Mouse (Mus musculus): ENCODE data around the gene 4931428F04Rik. TPM values are rescaled to one million over a fixed set of nuclear protein-coding genes. Genes with fewer than 3 reads are reported as not detected.

The 4931428F04Rik gene
- 1.1 TPM in 2 replicates for polyA plus RNA-seq (2012; rRNA removed)

DNA sequence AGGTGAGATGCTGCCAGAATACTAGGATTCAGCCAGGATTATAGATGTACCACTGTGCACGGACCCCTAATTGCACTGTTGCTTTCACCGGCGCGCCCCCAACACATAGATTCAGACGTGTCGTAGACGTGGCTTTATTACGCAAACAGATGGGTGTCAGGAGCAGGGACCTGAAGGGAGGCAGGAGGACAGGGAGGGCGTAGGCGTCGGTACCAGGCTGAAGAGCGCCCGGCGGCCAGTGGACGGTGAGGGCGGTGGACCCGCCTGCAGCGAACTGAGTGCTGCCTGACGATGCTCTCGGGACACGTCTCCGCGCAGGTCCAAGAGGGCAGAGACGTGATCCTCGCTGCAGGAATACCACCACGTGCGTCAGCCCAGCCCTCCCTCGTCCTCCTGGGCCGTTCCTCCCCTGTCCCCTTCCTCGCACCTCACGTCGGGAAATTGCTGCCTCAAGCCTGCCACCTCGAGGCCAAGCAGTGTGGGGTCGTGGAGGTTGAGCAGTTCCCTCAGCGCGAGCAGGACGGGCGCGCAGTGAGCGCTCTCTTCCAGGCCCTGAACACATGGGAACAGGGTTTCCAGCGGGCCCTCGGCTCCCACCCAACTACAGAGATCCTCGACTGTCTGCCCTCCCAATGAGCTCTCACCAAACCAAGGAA, at the start of gene 4931428F04Rik:
TSS of gene 4931428F04Rik (minus strand) at position 60 of the 656 bp plus-strand sequence.

DNA sequence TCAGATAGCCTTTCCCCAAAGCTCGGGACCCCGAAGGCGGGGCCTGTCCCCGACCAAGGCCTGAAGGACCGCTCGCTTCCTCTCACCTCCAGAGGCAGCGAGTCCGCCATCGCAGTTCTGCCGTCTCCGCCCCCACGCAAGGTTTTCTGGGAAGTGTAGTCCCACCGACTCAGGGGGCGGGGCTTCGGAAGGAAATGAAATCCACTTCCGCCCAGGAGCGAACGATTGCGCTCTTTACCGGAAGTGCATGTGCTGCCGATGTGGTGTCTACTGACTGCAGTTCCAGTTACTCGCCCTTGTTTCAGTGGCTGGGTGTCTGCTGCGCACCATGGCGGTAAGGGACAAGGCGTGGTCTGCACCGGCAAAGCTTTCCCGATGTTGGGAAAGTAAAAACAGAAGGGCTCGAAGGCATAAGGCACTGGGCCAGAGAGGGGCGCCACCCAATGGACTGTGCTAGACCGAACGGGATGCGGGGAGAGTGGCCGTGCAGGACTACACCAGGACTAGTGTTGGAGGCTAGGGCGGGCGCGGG, 36.5 kb upstream of the 4931428F04Rik start, which contains the start of the genes Lrrc29 and Tmem208:
TSS of gene Lrrc29 (minus strand) at position 138 of the 532 bp plus-strand sequence.
TSS of gene Tmem208 (plus strand) at position 214 of the 532 bp plus-strand sequence.

GRCm38 (mm10) chr8:105305211-105306145, 15.8 kb upstream of the 4931428F04Rik start, which contains the start of gene Elmo3:
Elmo3 (plus strand) TSS chr8:105305601.

DNA sequence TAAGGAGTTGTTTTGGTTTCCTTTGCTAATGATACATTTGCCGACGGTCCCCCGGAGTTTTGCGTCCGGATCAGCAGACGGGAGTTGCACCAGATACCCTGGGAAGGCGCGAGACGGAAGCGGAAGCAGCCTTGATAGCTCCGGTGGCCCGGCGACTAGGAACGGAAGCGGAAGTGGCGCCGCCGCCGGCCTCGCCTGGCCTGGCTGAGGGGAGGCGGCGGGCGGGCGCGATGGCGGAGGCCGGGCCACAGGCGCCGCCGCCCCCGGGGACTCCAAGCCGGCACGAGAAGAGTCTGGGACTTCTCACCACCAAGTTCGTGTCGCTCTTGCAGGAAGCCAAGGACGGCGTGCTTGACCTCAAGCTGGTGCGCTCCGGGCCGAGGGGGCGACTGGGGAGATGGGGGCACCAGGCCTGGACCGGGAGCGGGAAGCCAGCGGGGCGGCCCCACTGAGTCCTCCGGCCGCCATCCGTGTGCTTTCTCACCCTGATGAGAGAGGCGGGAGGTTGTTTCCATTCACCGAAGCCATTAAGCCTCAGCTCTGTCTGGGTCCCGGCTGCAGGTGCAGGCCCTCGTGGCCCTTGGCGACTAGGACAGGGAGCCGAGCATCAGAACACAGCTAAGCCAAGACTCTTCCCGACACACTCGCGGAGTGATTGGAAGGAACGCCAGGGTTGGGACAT, 8.0 kb upstream of the 4931428F04Rik start, which contains the start of gene E2f4:
TSS of gene E2f4 (plus strand) at position 153 of the 682 bp plus-strand sequence.

GRCm38 (mm10) chr8:105295895-105296573, 6.4 kb upstream of the 4931428F04Rik start, which contains the start of gene Exoc3l:
Exoc3l (minus strand) TSS chr8:105296101.

GRCm38 (mm10) chr8:105275840-105276239, 13.8 kb downstream of the 4931428F04Rik start, which contains the start of gene Nol3:
Nol3 (plus strand) TSS chr8:105276140.

DNA sequence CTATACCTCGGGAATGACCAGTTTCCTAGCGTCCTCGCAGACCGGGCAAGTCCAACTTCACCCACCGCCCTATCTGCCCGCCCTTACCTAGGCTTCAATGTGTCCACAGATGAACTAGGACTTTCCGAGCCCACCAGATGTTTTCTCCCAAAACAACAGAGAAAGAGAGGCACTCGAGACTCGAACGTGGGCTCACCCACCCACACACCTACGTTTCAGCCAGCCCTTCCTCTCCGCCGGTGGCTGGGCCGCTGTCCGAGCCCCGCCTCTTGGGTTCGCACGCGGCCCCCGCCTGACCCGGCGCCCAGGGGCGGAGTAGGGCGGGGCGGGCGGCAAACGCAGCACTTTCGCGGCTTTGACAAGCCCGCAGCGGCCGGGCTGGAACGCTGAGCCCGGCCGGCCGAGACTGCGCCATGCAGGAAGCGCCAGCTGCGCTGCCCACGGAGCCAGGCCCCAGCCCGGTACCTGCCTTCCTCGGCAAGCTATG, 20.2 kb downstream of the 4931428F04Rik start, which contains the start of gene Hsf4:
TSS of gene Hsf4 (plus strand) at position 341 of the 487 bp plus-strand sequence.

GRCm38 (mm10) chr8:105264024-105264982, 25.4 kb downstream of the 4931428F04Rik start, which contains the start of the genes Tradd and Fbxl8:
Tradd (minus strand) TSS chr8:105264609.
Fbxl8 (plus strand) TSS chr8:105264648.

GRCm38 (mm10) chr8:105254966-105255350, 34.7 kb downstream of the 4931428F04Rik start, which contains the start of gene B3gnt9:
B3gnt9 (minus strand) TSS chr8:105255153.

Other genes starting within 250 kb of the 4931428F04Rik start
- 0.19 and 0.23 TPM in 2 replicates for gene Ces3a, start 241.3 kb downstream of the 4931428F04Rik start, polyA plus RNA-seq (2012; rRNA removed)
- not detected in 2 replicates for gene Ces3b, start 206.1 kb downstream of the 4931428F04Rik start, polyA plus RNA-seq (2012; rRNA removed)
- gene Ces4a, start 158.1 kb downstream of the 4931428F04Rik start, polyA plus RNA-seq (2012; rRNA removed), result not detected in 2 replicates
- gene Cbfb, start 119.2 kb downstream of the 4931428F04Rik start, polyA plus RNA-seq (2012; rRNA removed), result 5.0 and 7.1 TPM in 2 replicates
- gene D230025D16Rik, start 64.7 kb downstream of the 4931428F04Rik start, polyA plus RNA-seq (2012; rRNA removed), result 10.6 and 12.9 TPM in 2 replicates
- 1.4 and 1.7 TPM in 2 replicates for gene B3gnt9, start 34.7 kb downstream of the 4931428F04Rik start, polyA plus RNA-seq (2012; rRNA removed)
- 5.4 and 5.6 TPM in 2 replicates for gene Tradd, start 25.3 kb downstream of the 4931428F04Rik start, polyA plus RNA-seq (2012; rRNA removed)
- gene Fbxl8, start 25.2 kb downstream of the 4931428F04Rik start, polyA plus RNA-seq (2012; rRNA removed), result 0.77 and 0.93 TPM in 2 replicates
- 0.01 and 0.03 TPM in 2 replicates for gene Hsf4, start 20.1 kb downstream of the 4931428F04Rik start, polyA plus RNA-seq (2012; rRNA removed)
- 0.02 and 0.07 TPM in 2 replicates for gene Nol3, start 13.7 kb downstream of the 4931428F04Rik start, polyA plus RNA-seq (2012; rRNA removed)
- gene Exoc3l, start 6.2 kb upstream of the 4931428F04Rik start, polyA plus RNA-seq (2012; rRNA removed), result 5.9 and 7.1 TPM in 2 replicates
- 221 and 269 TPM in 2 replicates for gene E2f4, start 7.8 kb upstream of the 4931428F04Rik start, polyA plus RNA-seq (2012; rRNA removed)
- gene Elmo3, start 15.7 kb upstream of the 4931428F04Rik start, polyA plus RNA-seq (2012; rRNA removed), result 3.3 and 3.8 TPM in 2 replicates
- gene Lrrc29, start 36.4 kb upstream of the 4931428F04Rik start, polyA plus RNA-seq (2012; rRNA removed), result 8.4 and 9.2 TPM in 2 replicates
- 57.5 and 62.2 TPM in 2 replicates for gene Tmem208, start 36.5 kb upstream of the 4931428F04Rik start, polyA plus RNA-seq (2012; rRNA removed)
- 3.6 and 4.4 TPM in 2 replicates for gene Fhod1, start 58.1 kb upstream of the 4931428F04Rik start, polyA plus RNA-seq (2012; rRNA removed)
- gene Slc9a5, start 59.0 kb upstream of the 4931428F04Rik start, polyA plus RNA-seq (2012; rRNA removed), result 0.75 and 0.82 TPM in 2 replicates
- 0.02 and 0.07 TPM in 2 replicates for gene Plekhg4, start 83.4 kb upstream of the 4931428F04Rik start, polyA plus RNA-seq (2012; rRNA removed)
- not detected in 2 replicates for gene Kctd19, start 123.6 kb upstream of the 4931428F04Rik start, polyA plus RNA-seq (2012; rRNA removed)
- 0.08 and 0.10 TPM in 2 replicates for gene Lrrc36, start 123.7 kb upstream of the 4931428F04Rik start, polyA plus RNA-seq (2012; rRNA removed)
- gene Tppp3, start 181.7 kb upstream of the 4931428F04Rik start, polyA plus RNA-seq (2012; rRNA removed), result 0.69 and 2.4 TPM in 2 replicates
- gene Zdhhc1, start 207.0 kb upstream of the 4931428F04Rik start, polyA plus RNA-seq (2012; rRNA removed), result 1.9 and 2.1 TPM in 2 replicates
- gene Hsd11b2, start 228.9 kb upstream of the 4931428F04Rik start, polyA plus RNA-seq (2012; rRNA removed), result 0.85 and 0.98 TPM in 2 replicates

All from liver, embryonic 14 days (tissue).